ENCODE assay signal across 31 mouse cellular contexts in the genomic region with DNA sequence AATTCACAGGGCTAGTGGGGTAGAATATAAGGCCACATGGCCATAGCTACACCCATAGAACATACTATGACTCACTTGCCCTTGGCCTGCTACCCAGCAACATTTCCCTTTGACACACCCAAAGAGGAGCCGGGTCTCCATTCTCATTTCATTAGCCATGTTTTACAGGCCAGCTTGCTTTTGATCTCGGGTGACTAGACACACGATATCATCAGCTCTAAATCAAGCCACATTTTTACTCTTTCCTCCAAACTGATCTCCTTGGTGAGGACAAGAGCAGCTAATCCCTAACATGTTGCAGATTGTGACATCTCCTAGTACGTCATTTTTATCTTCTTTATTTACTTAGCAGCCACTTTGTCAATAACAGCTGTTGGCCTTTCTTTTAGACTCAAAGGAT.
DNase-seq lines count a peak whose midpoint lies in the region; ATAC-seq and TF ChIP-seq lines count a peak whose summit lies in the region.
"Had no signal": no experiment of that assay in that cellular context is flagged by ENCODE, and none has a peak within 500 bp of the region (broad histone marks: within the 10 kb centered on the region; RNA-seq: fewer than 3 reads in every experiment).

No protein-coding gene starts in this region.

- H3K27ac ChIP-seq in kidney, postnatal 0 days = no peak overlapping the region
- H3K27ac ChIP-seq in limb, embryonic 10.5 days = no peak overlapping the region
- H3K27ac ChIP-seq: embryonic facial prominence, embryonic 13.5 days; forebrain, embryonic 12.5 days; hindbrain, postnatal 0 days; left cerebral cortex, adult 2 months; limb, embryonic 12.5 days; liver, embryonic 13.5 days; midbrain, embryonic 10.5 days; neural tube, embryonic 13.5 days had no signal

- no peaks in the 10 kb centered on the region for H3K4me1 ChIP-seq in kidney, postnatal 0 days (replicated peaks; ENCODE audit: insufficient read depth, low read length)
- H3K4me1 ChIP-seq in limb, embryonic 10.5 days = no peaks in the 10 kb centered on the region
- H3K4me1 ChIP-seq: embryonic facial prominence, embryonic 13.5 days; forebrain, embryonic 12.5 days; limb, embryonic 12.5 days; liver, embryonic 13.5 days; midbrain, embryonic 10.5 days; neural tube, embryonic 13.5 days had no signal

- H3K4me2 ChIP-seq in kidney, postnatal 0 days (ENCODE audit: low read length) = no peak overlapping the region
- H3K4me2 ChIP-seq: embryonic facial prominence, embryonic 13.5 days; forebrain, embryonic 12.5 days; heart, embryonic 12.5 days; limb, embryonic 12.5 days; liver, embryonic 13.5 days; neural tube, embryonic 13.5 days had no signal

- peak; percentile 19 for DNase-seq in kidney, postnatal 0 days (ENCODE audit: low spot score)
- DNase-seq in kidney, postnatal 36 days = no peak
- peak; percentile 24 for DNase-seq in lung, postnatal 25 days (ENCODE audit: low spot score)
- no peak for DNase-seq in lung, postnatal 10 days
- peak; percentile 12 for DNase-seq in MN1 (ENCODE audit: low spot score)
- DNase-seq in limb, embryonic 10.5 days (ENCODE audit: low spot score) = no peak
- DNase-seq in c-Kit-positive CD71-positive TER-119-positive erythroid progenitor cells, embryonic 14.5 days (ENCODE audit: low spot score) = no peak
- DNase-seq: cerebellum, adult 8-10 months; cerebellum, postnatal 36 days; embryo, embryonic 11 days; gastrocnemius, postnatal 25 days; heart, adult 18-20 months; heart, postnatal 10 days; kidney, adult 9 months; liver, embryonic 13.5 days; retina, postnatal 1 day; right cerebral cortex, postnatal 25 days; spleen, adult 18-20 months; thymus, postnatal 14 days had no signal

- no peaks in the 10 kb centered on the region for H3K36me3 ChIP-seq in kidney, postnatal 0 days (ENCODE audit: insufficient read depth, low read length)
- H3K36me3 ChIP-seq in limb, embryonic 10.5 days = no peaks in the 10 kb centered on the region
- H3K36me3 ChIP-seq: embryonic facial prominence, embryonic 13.5 days; forebrain, embryonic 12.5 days; heart, embryonic 12.5 days; limb, embryonic 12.5 days; liver, embryonic 13.5 days; midbrain, embryonic 10.5 days; neural tube, embryonic 13.5 days had no signal

- H3K9ac ChIP-seq in kidney, postnatal 0 days (ENCODE audit: low read depth, low read length) = no peak overlapping the region
- H3K9ac ChIP-seq: embryonic facial prominence, embryonic 13.5 days; forebrain, embryonic 12.5 days; heart, embryonic 12.5 days; limb, embryonic 12.5 days; liver, embryonic 13.5 days; neural tube, embryonic 13.5 days had no signal

- no peak overlapping the region for H3K4me3 ChIP-seq in kidney, postnatal 0 days (replicated peaks; ENCODE audit: low read depth, low read length)
- H3K4me3 ChIP-seq in limb, embryonic 10.5 days = no peak overlapping the region
- H3K4me3 ChIP-seq: embryonic facial prominence, embryonic 13.5 days; erythroblast, embryonic 14.5 days; forebrain, embryonic 12.5 days; heart, embryonic 12.5 days; left cerebral cortex, adult 2 months; limb, embryonic 12.5 days; liver, embryonic 13.5 days; midbrain, embryonic 10.5 days; myocyte; neural tube, embryonic 13.5 days had no signal

- WGBS in kidney, postnatal 0 days = 34% methylated on average over 4 of the region's 4 CpGs
- WGBS in limb, embryonic 10.5 days = 55% methylated on average over 4 of the region's 4 CpGs

- no peaks in the 10 kb centered on the region for H3K27me3 ChIP-seq in kidney, postnatal 0 days (ENCODE audit: insufficient read depth, low read length)
- no peaks in the 10 kb centered on the region for H3K27me3 ChIP-seq in limb, embryonic 10.5 days (ENCODE audit: low read depth, poor library complexity, severe bottlenecking)
- H3K27me3 ChIP-seq: embryonic facial prominence, embryonic 13.5 days; forebrain, embryonic 12.5 days; heart, embryonic 12.5 days; limb, embryonic 12.5 days; liver, embryonic 13.5 days; neural tube, embryonic 13.5 days had no signal

- ATAC-seq in kidney, postnatal 0 days (replicated peaks; ENCODE audit: low FRiP score, low read depth) = no peak
- ATAC-seq: hindbrain, postnatal 0 days; intestine, embryonic 16.5 days; midbrain, embryonic 16.5 days had no signal

- TF ChIP-seq CTCF in kidney, postnatal 0 days (IDR thresholded peaks at IDR 0.05; ENCODE audit: low read depth) = no peak

- H3K9me3 ChIP-seq in kidney, postnatal 0 days (replicated peaks; ENCODE audit: low read length) = no peaks in the 10 kb centered on the region
- no peaks in the 10 kb centered on the region for H3K9me3 ChIP-seq in limb, embryonic 10.5 days (replicated peaks)
- H3K9me3 ChIP-seq: embryonic facial prominence, embryonic 13.5 days; forebrain, embryonic 12.5 days; heart, embryonic 12.5 days; limb, embryonic 12.5 days; liver, embryonic 13.5 days; midbrain, embryonic 10.5 days; neural tube, embryonic 13.5 days had no signal

Comparison
In these comparisons a context has a peak if more than half of its experiments do, and no peak if none do; other contexts are left out.
1. DNase-seq: peak in kidney, postnatal 0 days (single experiment), lung, postnatal 25 days (single experiment) and MN1 (single experiment); none in kidney, postnatal 36 days (0 of 2), lung, postnatal 10 days (single experiment), limb, embryonic 10.5 days (single experiment) and c-Kit-positive CD71-positive TER-119-positive erythroid progenitor cells, embryonic 14.5 days (single experiment).